Mouse (Mus musculus): ENCODE results near the gene Bad.
A peak's percentile ranks its signal among the peaks of the same experiment; 100 is the strongest.

DNA sequence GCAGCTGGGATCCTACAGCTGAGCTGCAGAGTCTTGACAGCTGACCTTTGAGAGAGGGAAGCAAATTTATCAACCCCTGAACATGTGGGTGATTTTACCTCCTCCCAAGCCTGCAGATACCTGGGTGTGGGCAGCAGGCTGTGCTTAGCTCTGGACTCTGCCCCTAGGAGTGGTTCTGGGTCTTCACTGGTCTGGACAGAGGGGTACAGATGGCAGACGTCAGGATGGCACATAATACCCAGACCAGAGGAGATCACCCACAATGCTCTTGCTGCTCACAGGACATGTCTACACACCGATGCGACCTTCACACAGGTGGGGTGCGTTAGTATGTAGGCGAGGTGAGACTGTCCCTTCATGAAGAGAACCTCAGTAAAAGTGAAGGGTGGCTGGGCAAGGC is 7.9 kb downstream of the Bad start:
- no peak for TF ChIP-seq CTCF (IDR thresholded peaks at IDR 0.05; ENCODE audit: extremely low read depth, insufficient read depth, low read length)
- TF ChIP-seq POLR2A (IDR thresholded peaks at IDR 0.05; ENCODE audit: extremely low read depth, insufficient read depth, low read length), result 0 out of 2 replicates have a peak, but pooled peaks have one; percentile 3
